14 mouse cellular contexts compared by ENCODE assay signal in genomic region chr7:96943715-96944377, GRCm38 (mm10).
"Had no signal": no experiment of that assay in that cellular context is flagged by ENCODE, and none has a peak within 500 bp of the region (broad histone marks: within the 10 kb centered on the region; RNA-seq: fewer than 3 reads in every experiment).

No protein-coding gene starts in this region.

- H3K27me3 ChIP-seq: kidney, embryonic 15.5 days; neural tube, embryonic 15.5 days had no signal

- H3K9ac ChIP-seq: kidney, embryonic 15.5 days; liver, embryonic 15.5 days; neural tube, embryonic 15.5 days had no signal

- H3K27ac ChIP-seq: kidney, embryonic 15.5 days; left cerebral cortex, adult 2 months; limb, embryonic 10.5 days; liver, embryonic 15.5 days; neural tube, embryonic 15.5 days; stomach, postnatal 0 days had no signal

- ATAC-seq: lung, postnatal 0 days had no signal

- H3K4me3 ChIP-seq: kidney, embryonic 15.5 days; left cerebral cortex, adult 2 months; limb, embryonic 10.5 days; liver, embryonic 15.5 days; myocyte; neural tube, embryonic 15.5 days had no signal

- H3K4me2 ChIP-seq: kidney, embryonic 15.5 days; liver, embryonic 11.5 days; liver, embryonic 15.5 days; neural tube, embryonic 15.5 days had no signal

- H3K36me3 ChIP-seq: kidney, embryonic 15.5 days; limb, embryonic 10.5 days; liver, embryonic 15.5 days; neural tube, embryonic 15.5 days had no signal

- H3K9me3 ChIP-seq: kidney, embryonic 15.5 days; limb, embryonic 10.5 days; liver, embryonic 15.5 days; neural tube, embryonic 15.5 days had no signal

- H3K4me1 ChIP-seq: kidney, embryonic 15.5 days; limb, embryonic 10.5 days; liver, embryonic 15.5 days; neural tube, embryonic 15.5 days had no signal

- DNase-seq: kidney, adult 2 months; kidney, postnatal 14 days; lung, adult 2 months; lung, postnatal 36 days; right cerebral cortex, adult 18-20 months had no signal
